Mouse (Mus musculus) liver, postnatal 0 days (tissue): ENCODE measurements around the gene Prps1.

Experiments
- CTCF ChIP-seq: sonication (generic); IDR thresholded peaks from 2 replicates; pipeline ENCODE4 v1.5.1; 2016; ENCODE audit warnings: antibody characterized with exemption, low read depth
- EP300 ChIP-seq: IDR thresholded peaks from 2 replicates; pipeline ENCODE4 v1.6.1; 2016; ENCODE audit warnings: antibody characterized with exemption, low read depth, mild to moderate bottlenecking

DNA sequence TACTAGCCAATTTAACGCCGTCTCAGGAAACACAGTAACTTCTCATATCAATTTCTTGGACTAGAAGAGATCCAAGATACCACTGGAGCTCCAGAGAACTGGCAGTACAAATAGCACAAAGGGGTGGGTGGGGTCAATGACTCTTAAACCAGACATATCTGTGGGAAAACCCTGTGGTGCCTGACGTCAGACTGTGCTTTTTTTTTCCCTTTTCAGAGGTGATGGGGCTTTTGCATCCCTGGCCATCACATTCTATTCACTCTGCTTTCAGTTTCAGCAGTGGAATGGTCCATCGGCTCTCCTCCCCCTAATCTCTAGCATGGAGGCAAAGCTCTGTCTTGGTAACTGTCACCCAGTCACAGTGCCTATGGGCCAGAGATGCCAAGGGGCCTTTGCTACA lies 29.3 kb upstream of the Prps1 start:
- TF ChIP-seq EP300 (no peak), CTCF (no peak)
